Mouse (Mus musculus): ENCODE measurements around the gene Tspan13.
A peak's percentile ranks its signal among the peaks of the same experiment; 100 is the strongest.

- no peak for TF ChIP-seq POLR2A (IDR thresholded peaks at IDR 0.05; ENCODE audit: borderline replicate concordance, insufficient read depth, low read length)
- peak; percentile 20; the same call in 1 of the 2 replicates for TF ChIP-seq CTCF (IDR thresholded peaks at IDR 0.05; ENCODE audit: borderline replicate concordance, insufficient read depth, low read depth, low read length)
Measured at GRCm38 (mm10) chr12:36041703-36042347, 475 bp downstream of the Tspan13 start.

Data from cerebellum, adult 2 months (tissue).